Mouse (Mus musculus): ENCODE data around the gene Vps54. TPM values are rescaled to one million over a fixed set of nuclear protein-coding genes. Genes with fewer than 3 reads are reported as not detected.

Gene Vps54
- polyA plus RNA-seq, 1 experiment from 2014 or later: 11.1 TPM

- H3K4me2 ChIP-seq (replicated peaks; ENCODE audit: low read depth, low read length): no peak overlapping the region
- no peaks in the 10 kb centered on the region for H3K9me3 ChIP-seq (ENCODE audit: low read length)
- H3K36me3 ChIP-seq (ENCODE audit: insufficient read depth, low read length): peaks cover 12% of the 10 kb centered on the region; the same call in 1 of the 2 replicates
- no peaks in the 10 kb centered on the region for H3K4me1 ChIP-seq (ENCODE audit: insufficient read depth, low read length)
- 84% methylated on average over 5 of the region's 5 CpGs for WGBS
- no peak overlapping the region for H3K27ac ChIP-seq (ENCODE audit: low read length)
- no peak overlapping the region for H3K9ac ChIP-seq (replicated peaks; ENCODE audit: low read length)
- no peak overlapping the region for H3K4me3 ChIP-seq (ENCODE audit: low read length)
- H3K27me3 ChIP-seq (ENCODE audit: insufficient read depth, low read length): no peaks in the 10 kb centered on the region
- no peak for ATAC-seq (ENCODE audit: low FRiP score, low TSS enrichment)
Measured at GRCm38 (mm10) chr11:21295486-21295885, 56.4 kb downstream of the Vps54 start.

- Histone ChIP-seq H3K27ac (ENCODE audit: low read length) (no peak overlapping the region), H3K36me3 (ENCODE audit: insufficient read depth, low read length) (peaks cover 21% of the 10 kb centered on the region), H3K9me3 (ENCODE audit: low read length) (no peaks in the 10 kb centered on the region), H3K27me3 (ENCODE audit: insufficient read depth, low read length) (no peaks in the 10 kb centered on the region), H3K4me1 (ENCODE audit: insufficient read depth, low read length) (no peaks in the 10 kb centered on the region), H3K4me2 (replicated peaks; ENCODE audit: low read depth, low read length) (no peak overlapping the region), H3K4me3 (ENCODE audit: low read length) (no peak overlapping the region), H3K9ac (replicated peaks; ENCODE audit: low read length) (no peak overlapping the region)
- 79% methylated on average over 3 of the region's 3 CpGs for WGBS
- no peak for ATAC-seq (ENCODE audit: low FRiP score, low TSS enrichment)
Measured at GRCm38 (mm10) chr11:21303619-21304018, 64.5 kb downstream of the Vps54 start.

- Histone ChIP-seq H3K9me3 (ENCODE audit: low read length) (no peaks in the 10 kb centered on the region), H3K4me1 (ENCODE audit: insufficient read depth, low read length) (no peaks in the 10 kb centered on the region), H3K4me2 (replicated peaks; ENCODE audit: low read depth, low read length) (no peak overlapping the region), H3K4me3 (ENCODE audit: low read length) (no peak overlapping the region), H3K36me3 (ENCODE audit: insufficient read depth, low read length) (peaks cover 13% of the 10 kb centered on the region), H3K9ac (replicated peaks; ENCODE audit: low read length) (no peak overlapping the region), H3K27me3 (ENCODE audit: insufficient read depth, low read length) (no peaks in the 10 kb centered on the region), H3K27ac (ENCODE audit: low read length) (no peak overlapping the region)
- WGBS: 84% methylated on average over 5 of the region's 5 CpGs
- no peak for ATAC-seq (ENCODE audit: low FRiP score, low TSS enrichment)
Measured at GRCm38 (mm10) chr11:21307078-21307668, 68.1 kb downstream of the Vps54 start.

GRCm38 (mm10) chr11:21308119-21308518, 69.0 kb downstream of the Vps54 start:
- no peaks in the 10 kb centered on the region for H3K27me3 ChIP-seq (ENCODE audit: insufficient read depth, low read length)
- H3K4me3 ChIP-seq (ENCODE audit: low read length): no peak overlapping the region
- H3K36me3 ChIP-seq (ENCODE audit: insufficient read depth, low read length): peaks cover 15% of the 10 kb centered on the region
- no peaks in the 10 kb centered on the region for H3K9me3 ChIP-seq (ENCODE audit: low read length)
- ATAC-seq (ENCODE audit: low FRiP score, low TSS enrichment): no peak
- H3K27ac ChIP-seq (ENCODE audit: low read length): no peak overlapping the region
- no peak overlapping the region for H3K4me2 ChIP-seq (replicated peaks; ENCODE audit: low read depth, low read length)
- H3K9ac ChIP-seq (replicated peaks; ENCODE audit: low read length): no peak overlapping the region
- 85% methylated on average over 5 of the region's 5 CpGs for WGBS
- H3K4me1 ChIP-seq (ENCODE audit: insufficient read depth, low read length): no peaks in the 10 kb centered on the region

- Histone ChIP-seq H3K9me3 (ENCODE audit: low read length) (no peaks in the 10 kb centered on the region), H3K9ac (replicated peaks; ENCODE audit: low read length) (no peak overlapping the region), H3K36me3 (ENCODE audit: insufficient read depth, low read length) (peaks cover 26% of the 10 kb centered on the region), H3K27ac (ENCODE audit: low read length) (no peak overlapping the region), H3K4me1 (ENCODE audit: insufficient read depth, low read length) (no peaks in the 10 kb centered on the region; the same call in 1 of the 2 replicates), H3K27me3 (ENCODE audit: insufficient read depth, low read length) (no peaks in the 10 kb centered on the region), H3K4me2 (replicated peaks; ENCODE audit: low read depth, low read length) (no peak overlapping the region), H3K4me3 (ENCODE audit: low read length) (no peak overlapping the region)
- no peak for ATAC-seq (ENCODE audit: low FRiP score, low TSS enrichment)
- WGBS: 53% methylated on average over 6 of the region's 6 CpGs
Measured at GRCm38 (mm10) chr11:21309516-21309915, 70.4 kb downstream of the Vps54 start.

GRCm38 (mm10) chr11:21313922-21314657, 75.0 kb downstream of the Vps54 start:
- H3K9me3 ChIP-seq (ENCODE audit: low read length): no peaks in the 10 kb centered on the region
- 69% methylated on average over 9 of the region's 9 CpGs for WGBS
- no peak overlapping the region for H3K4me3 ChIP-seq (ENCODE audit: low read length)
- H3K27me3 ChIP-seq (ENCODE audit: insufficient read depth, low read length): no peaks in the 10 kb centered on the region
- H3K9ac ChIP-seq (replicated peaks; ENCODE audit: low read length): no peak overlapping the region
- no peaks in the 10 kb centered on the region; the same call in 1 of the 2 replicates for H3K4me1 ChIP-seq (ENCODE audit: insufficient read depth, low read length)
- H3K27ac ChIP-seq (ENCODE audit: low read length): no peak overlapping the region
- peaks cover 24% of the 10 kb centered on the region for H3K36me3 ChIP-seq (ENCODE audit: insufficient read depth, low read length)
- no peak for ATAC-seq (ENCODE audit: low FRiP score, low TSS enrichment)
- H3K4me2 ChIP-seq (replicated peaks; ENCODE audit: low read depth, low read length): no peak overlapping the region

- Histone ChIP-seq H3K4me3 (ENCODE audit: low read length) (no peak overlapping the region), H3K4me1 (ENCODE audit: insufficient read depth, low read length) (no peaks in the 10 kb centered on the region), H3K36me3 (ENCODE audit: insufficient read depth, low read length) (peaks cover 19% of the 10 kb centered on the region), H3K27me3 (ENCODE audit: insufficient read depth, low read length) (no peaks in the 10 kb centered on the region), H3K9me3 (ENCODE audit: low read length) (no peaks in the 10 kb centered on the region), H3K4me2 (replicated peaks; ENCODE audit: low read depth, low read length) (no peak overlapping the region), H3K27ac (ENCODE audit: low read length) (no peak overlapping the region), H3K9ac (replicated peaks; ENCODE audit: low read length) (no peak overlapping the region)
- ATAC-seq (ENCODE audit: low FRiP score, low TSS enrichment): no peak
- 66% methylated on average over 3 of the region's 3 CpGs for WGBS
Measured at GRCm38 (mm10) chr11:21321577-21321976, 82.5 kb downstream of the Vps54 start.

- H3K36me3 ChIP-seq (ENCODE audit: insufficient read depth, low read length): peaks cover 23% of the 10 kb centered on the region
- no peak overlapping the region for H3K27ac ChIP-seq (ENCODE audit: low read length)
- no peak overlapping the region for H3K4me3 ChIP-seq (ENCODE audit: low read length)
- H3K9me3 ChIP-seq (ENCODE audit: low read length): no peaks in the 10 kb centered on the region
- ATAC-seq (ENCODE audit: low FRiP score, low TSS enrichment): no peak
- WGBS: 90% methylated on average over 3 of the region's 3 CpGs
- H3K4me2 ChIP-seq (replicated peaks; ENCODE audit: low read depth, low read length): no peak overlapping the region
- H3K9ac ChIP-seq (replicated peaks; ENCODE audit: low read length): no peak overlapping the region
- no peaks in the 10 kb centered on the region for H3K27me3 ChIP-seq (ENCODE audit: insufficient read depth, low read length)
- no peaks in the 10 kb centered on the region for H3K4me1 ChIP-seq (ENCODE audit: insufficient read depth, low read length)
Measured at GRCm38 (mm10) chr11:21322349-21322748, 83.3 kb downstream of the Vps54 start.

- Histone ChIP-seq H3K9me3 (ENCODE audit: low read length) (no peaks in the 10 kb centered on the region), H3K36me3 (ENCODE audit: insufficient read depth, low read length) (peaks cover 39% of the 10 kb centered on the region), H3K27ac (ENCODE audit: low read length) (no peak overlapping the region), H3K4me2 (replicated peaks; ENCODE audit: low read depth, low read length) (no peak overlapping the region), H3K27me3 (ENCODE audit: insufficient read depth, low read length) (no peaks in the 10 kb centered on the region), H3K4me1 (ENCODE audit: insufficient read depth, low read length) (no peaks in the 10 kb centered on the region), H3K9ac (replicated peaks; ENCODE audit: low read length) (no peak overlapping the region), H3K4me3 (ENCODE audit: low read length) (no peak overlapping the region)
- no peak for ATAC-seq (ENCODE audit: low FRiP score, low TSS enrichment)
- WGBS: 84% methylated on average over 5 of the region's 5 CpGs
Measured at GRCm38 (mm10) chr11:21325781-21326180, 86.7 kb downstream of the Vps54 start.

GRCm38 (mm10) chr11:21326770-21327169, 87.7 kb downstream of the Vps54 start:
- H3K27ac ChIP-seq (ENCODE audit: low read length): no peak overlapping the region
- 68% methylated on average over 2 of the region's 2 CpGs for WGBS
- H3K36me3 ChIP-seq (ENCODE audit: insufficient read depth, low read length): peaks cover 44% of the 10 kb centered on the region
- H3K9ac ChIP-seq (replicated peaks; ENCODE audit: low read length): no peak overlapping the region
- no peak overlapping the region for H3K4me3 ChIP-seq (ENCODE audit: low read length)
- H3K4me2 ChIP-seq (replicated peaks; ENCODE audit: low read depth, low read length): no peak overlapping the region
- H3K27me3 ChIP-seq (ENCODE audit: insufficient read depth, low read length): no peaks in the 10 kb centered on the region
- no peaks in the 10 kb centered on the region for H3K4me1 ChIP-seq (ENCODE audit: insufficient read depth, low read length)
- ATAC-seq (ENCODE audit: low FRiP score, low TSS enrichment): no peak
- no peaks in the 10 kb centered on the region for H3K9me3 ChIP-seq (ENCODE audit: low read length)
